Mouse (Mus musculus): ENCODE data around the gene Fibcd1.

DNA sequence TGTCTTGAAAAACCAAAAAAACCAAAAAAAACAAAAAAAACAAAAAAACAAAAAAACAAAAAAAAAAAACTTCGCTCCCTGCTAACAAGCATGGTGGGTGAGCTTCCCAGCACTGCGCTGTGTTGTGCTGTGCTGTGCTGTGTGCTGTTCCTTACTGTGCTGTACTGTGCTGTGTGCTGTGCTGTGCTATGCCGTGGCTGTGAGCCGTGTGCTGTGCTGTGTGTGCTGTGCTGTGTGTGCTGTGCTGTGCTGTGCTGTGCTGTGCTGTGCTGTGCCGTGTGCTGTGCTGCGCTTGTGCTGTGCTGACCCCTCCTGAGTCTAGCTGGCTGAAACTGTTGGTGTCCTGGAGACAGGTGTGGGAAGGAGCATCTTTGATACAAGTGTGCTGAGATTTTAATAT, 78.7 kb downstream of the Fibcd1 start:
- TF ChIP-seq POLR2AphosphoS2 (IDR thresholded peaks at IDR 0.05; ENCODE audit: insufficient read length, low read depth), result no peak
- peak; percentile 40 for TF ChIP-seq POLR2A (IDR thresholded peaks at IDR 0.05; ENCODE audit: insufficient read length, low read depth)
- TF ChIP-seq TCF3 (IDR thresholded peaks at IDR 0.05; ENCODE audit: insufficient read length, low read depth), result no peak
- no peak for TF ChIP-seq USF1 (IDR thresholded peaks at IDR 0.05; ENCODE audit: low read depth)
- TF ChIP-seq MYOG (IDR thresholded peaks at IDR 0.05; ENCODE audit: control insufficient read depth in 1 of 3, insufficient read depth in 1 of 3, insufficient read length in 2 of 3, low read depth in 2 of 3), result no peak
- TF ChIP-seq MYOD1 (IDR thresholded peaks at IDR 0.05; ENCODE audit: control insufficient read depth in 1 of 3, insufficient read length in 2 of 3, low read depth in 2 of 3), result no peak
